Mouse (Mus musculus) C2C12 (cell line): ENCODE results near the gene AY358078. TPM values are rescaled to one million over a fixed set of nuclear protein-coding genes. Genes with fewer than 3 reads are reported as not detected.
"Not testable (repeated sequence)": the region's sequence is repeated elsewhere in the genome, so short reads cannot be mapped to it uniquely, and the experiment has no call there.

Experiments used
- H3K27me3 ChIP-seq: one replicate; pipeline ENCODE4 v1.6.1; 2011; ENCODE audit not compliant: control insufficient read depth, insufficient read depth, insufficient read length
- H3K36me3 ChIP-seq: one replicate; pipeline ENCODE4 v1.6.1; 2011; ENCODE audit not compliant: control insufficient read depth, insufficient read depth
- H3K4me3 ChIP-seq: one replicate; pipeline ENCODE4 v1.5.1; 2011; ENCODE audit warnings: mild to moderate bottlenecking, control low read depth; ENCODE audit not compliant: poor library complexity, insufficient read depth, severe bottlenecking
- H3K79me2 ChIP-seq: one replicate; pipeline ENCODE4 v1.6.1; 2011; ENCODE audit not compliant: control insufficient read depth, insufficient read depth
- H3K79me3 ChIP-seq: one replicate; pipeline ENCODE4 v1.6.1; 2011; ENCODE audit warnings: low read depth, control low read depth
- H3ac ChIP-seq: one replicate; pipeline ENCODE3; 2011; ENCODE audit warnings: low read depth; ENCODE audit not compliant: control insufficient read depth, insufficient read length
- CEBPB ChIP-seq: IDR thresholded peaks from one replicate; pipeline ENCODE4 v1.6.1; 2011; ENCODE audit warnings: low read depth, mild to moderate bottlenecking, control low read depth, moderate library complexity
- CTCF ChIP-seq: IDR thresholded peaks from one replicate; pipeline ENCODE4 v1.5.1; 2011; ENCODE audit not compliant: control insufficient read depth, insufficient read depth, insufficient read length
- FOSL1 ChIP-seq: IDR thresholded peaks from one replicate; pipeline ENCODE4 v1.8.0; 2011; ENCODE audit warnings: mild to moderate bottlenecking, low read length; ENCODE audit not compliant: poor library complexity, insufficient read depth, severe bottlenecking
- MAX ChIP-seq: IDR thresholded peaks from one replicate; pipeline ENCODE4 v1.6.1; 2011; ENCODE audit warnings: mild to moderate bottlenecking, control low read depth
- MYOD1 ChIP-seq: IDR thresholded peaks from one replicate; pipeline ENCODE4 v1.6.1; 2011; ENCODE audit warnings: low read depth; ENCODE audit not compliant: control insufficient read depth, insufficient read length
- MYOG ChIP-seq: IDR thresholded peaks from one replicate; pipeline ENCODE4 v1.6.1; 2011; ENCODE audit not compliant: control insufficient read depth, insufficient read length; ENCODE audit errors: extremely low read depth
- USF1 ChIP-seq: IDR thresholded peaks from one replicate; pipeline ENCODE4 v1.6.1; 2011; ENCODE audit warnings: low read depth, mild to moderate bottlenecking, control low read depth, moderate library complexity
- long read RNA-seq, 2 experiments: library from polyadenylated mRNA; unstranded; transcript quantifications; one replicate each; pipeline ENCODE4 v2.0.0; 2019 to 2020
- polyA plus RNA-seq: library from polyadenylated mRNA; unstranded; fragments of >200 nt; fragmentation: generic; extraction: Trizol; gene quantifications from one replicate; pipeline ENCODE4 v1.2.1, GENCODE M21; 2012; ENCODE audit warnings: missing spikeins

AY358078 gene
- not detected for polyA plus RNA-seq
- long read RNA-seq, experiment 1 = 0 reads
- long read RNA-seq, experiment 2 = 0 reads

DNA sequence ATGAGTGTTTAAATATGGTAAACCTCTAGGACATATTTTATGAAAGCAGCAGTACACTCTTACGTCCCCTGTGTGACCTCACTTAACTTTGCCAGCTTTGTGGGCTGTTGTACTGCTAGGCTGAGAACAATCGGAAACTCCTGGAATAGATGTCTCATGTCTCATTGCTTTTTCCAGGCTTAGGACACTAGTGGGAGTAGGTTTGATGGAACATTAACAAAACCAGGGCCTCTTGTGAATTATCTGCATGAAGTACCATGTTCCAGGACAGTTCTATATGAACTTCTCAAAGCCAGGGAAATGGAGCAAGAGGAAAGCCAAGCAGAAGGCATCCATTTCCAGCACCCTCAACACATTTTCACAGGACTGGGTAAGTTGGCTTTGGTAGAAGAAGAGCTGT is at the start of gene AY358078:
TSS of gene AY358078 (plus strand) at position 301 of the 400 bp plus-strand sequence.
- H3K79me2 ChIP-seq = no peaks in the 10 kb centered on the region
- no peaks in the 10 kb centered on the region for H3K36me3 ChIP-seq
- no peaks in the 10 kb centered on the region for H3K79me3 ChIP-seq
- H3ac ChIP-seq = no peak within 1 kb of the TSS
- TF ChIP-seq MAX (no peak), MYOD1 (no peak), USF1 (no peak), MYOG (no peak), CTCF (no peak), FOSL1 (no peak), CEBPB (no peak)
- no peak within 1 kb of the TSS for H3K4me3 ChIP-seq
- H3K27me3 ChIP-seq = no peaks in the 10 kb centered on the region

- Histone ChIP-seq H3K79me2 (no peaks in the 10 kb centered on the region), H3K27me3 (no peaks in the 10 kb centered on the region), H3K79me3 (no peaks in the 10 kb centered on the region), H3K36me3 (no peaks in the 10 kb centered on the region), H3ac (no peak overlapping the region), H3K4me3 (no peak overlapping the region)
- no peak for TF ChIP-seq MYOG
- TF ChIP-seq CEBPB = no peak
- TF ChIP-seq FOSL1 = no peak
- no peak for TF ChIP-seq USF1
- no peak for TF ChIP-seq CTCF
- TF ChIP-seq MYOD1 = no peak
- no peak for TF ChIP-seq MAX
These were observed 43.9 kb upstream of the AY358078 start for GRCm38 (mm10) chr14:51755944-51756343.

- not testable (repeated sequence) for H3K36me3 ChIP-seq, H3K79me2 ChIP-seq, H3K27me3 ChIP-seq, H3ac ChIP-seq, H3K79me3 ChIP-seq, H3K4me3 ChIP-seq
These were observed 28.5 kb upstream of the AY358078 start for GRCm38 (mm10) chr14:51771378-51771777.

DNA sequence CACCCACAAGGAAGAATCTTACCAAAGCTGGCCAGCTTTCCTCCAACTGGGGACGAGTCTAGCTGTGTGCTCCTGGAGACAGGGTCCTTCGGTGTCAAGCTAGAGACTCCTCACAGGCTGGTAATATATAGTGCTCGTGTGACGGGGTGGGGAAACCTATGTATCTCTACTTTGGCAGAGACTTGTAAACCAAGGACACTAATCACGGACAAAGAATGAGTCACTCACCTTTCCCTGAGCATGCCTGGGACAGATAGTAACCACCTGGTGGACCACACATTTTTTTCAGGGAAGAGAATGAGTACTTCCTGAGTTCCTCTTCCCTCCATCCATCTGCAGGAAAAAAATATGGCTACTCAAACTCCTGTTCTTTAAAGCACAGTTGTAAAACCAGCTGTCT is 26.4 kb upstream of the AY358078 start, which contains the start of gene Ang4:
TSS of gene Ang4 (minus strand) at position 101 of the 400 bp plus-strand sequence.
- Histone ChIP-seq H3ac (no peak within 1 kb of the TSS), H3K27me3 (no peaks in the 10 kb centered on the region), H3K79me3 (no peaks in the 10 kb centered on the region), H3K4me3 (no peak within 1 kb of the TSS), H3K36me3 (no peaks in the 10 kb centered on the region), H3K79me2 (no peaks in the 10 kb centered on the region)
- TF ChIP-seq FOSL1 (no peak), MYOG (no peak), USF1 (no peak), MYOD1 (no peak), CTCF (no peak), CEBPB (no peak), MAX (no peak)

- H3K27me3 ChIP-seq = no peaks in the 10 kb centered on the region
- no peaks in the 10 kb centered on the region for H3K79me3 ChIP-seq
- TF ChIP-seq MYOG (no peak), CEBPB (no peak), FOSL1 (no peak), MYOD1 (no peak), USF1 (no peak)
- no peak overlapping the region for H3K4me3 ChIP-seq
- no peaks in the 10 kb centered on the region for H3K36me3 ChIP-seq
- H3K79me2 ChIP-seq = no peaks in the 10 kb centered on the region
- no peak overlapping the region for H3ac ChIP-seq
These were observed 22.1 kb upstream of the AY358078 start for GRCm38 (mm10) chr14:51777791-51778190.

DNA sequence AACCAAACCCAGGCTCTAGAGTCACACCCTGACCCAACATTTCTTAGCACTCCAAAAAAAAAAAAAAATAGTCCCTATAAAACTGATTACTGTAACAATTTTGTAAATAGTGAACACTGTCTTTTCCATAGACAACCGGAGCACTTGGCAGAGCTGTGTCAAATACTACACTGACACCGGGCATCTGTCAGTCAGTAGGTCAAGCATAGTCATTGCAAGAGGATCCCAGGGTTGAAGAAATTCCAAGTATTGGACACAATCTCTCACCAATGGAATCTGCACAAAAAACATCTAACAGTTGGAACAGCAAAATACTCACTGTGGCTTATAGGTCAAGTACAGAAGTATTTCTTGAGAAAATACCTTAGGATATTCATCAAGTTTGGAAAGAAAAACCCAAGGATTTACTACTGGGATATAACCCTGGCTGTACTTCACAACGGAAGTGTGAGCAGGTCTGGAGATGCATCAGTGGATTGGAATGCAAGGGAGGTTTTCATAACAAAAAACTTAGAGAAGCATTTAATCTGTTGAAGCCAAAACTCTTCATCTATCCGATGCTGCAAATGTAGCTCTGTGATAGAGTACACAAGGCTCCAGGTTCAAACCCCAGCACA is 20.9 kb upstream of the AY358078 start:
- Histone ChIP-seq H3K79me3 (no peaks in the 10 kb centered on the region), H3K27me3 (no peaks in the 10 kb centered on the region), H3K4me3 (no peak overlapping the region), H3K79me2 (no peaks in the 10 kb centered on the region), H3ac (no peak overlapping the region), H3K36me3 (no peaks in the 10 kb centered on the region)
- no peak for TF ChIP-seq FOSL1
- TF ChIP-seq CEBPB = no peak
- no peak for TF ChIP-seq CTCF
- TF ChIP-seq USF1 = no peak
- TF ChIP-seq MYOG = no peak
